Mouse (Mus musculus): ENCODE measurements at regions not wholly inside any gene's neighbourhood (a gene's known extent, or its start where the extent isn't known, plus 50 kb on each side); places are given as distances from the start of the nearest gene placed in this dataset.

GRCm38 (mm10) chr3:52685434-52686181 lies 331.4 kb downstream of the Cog6 start:
- DNase-seq, result no peak

DNA sequence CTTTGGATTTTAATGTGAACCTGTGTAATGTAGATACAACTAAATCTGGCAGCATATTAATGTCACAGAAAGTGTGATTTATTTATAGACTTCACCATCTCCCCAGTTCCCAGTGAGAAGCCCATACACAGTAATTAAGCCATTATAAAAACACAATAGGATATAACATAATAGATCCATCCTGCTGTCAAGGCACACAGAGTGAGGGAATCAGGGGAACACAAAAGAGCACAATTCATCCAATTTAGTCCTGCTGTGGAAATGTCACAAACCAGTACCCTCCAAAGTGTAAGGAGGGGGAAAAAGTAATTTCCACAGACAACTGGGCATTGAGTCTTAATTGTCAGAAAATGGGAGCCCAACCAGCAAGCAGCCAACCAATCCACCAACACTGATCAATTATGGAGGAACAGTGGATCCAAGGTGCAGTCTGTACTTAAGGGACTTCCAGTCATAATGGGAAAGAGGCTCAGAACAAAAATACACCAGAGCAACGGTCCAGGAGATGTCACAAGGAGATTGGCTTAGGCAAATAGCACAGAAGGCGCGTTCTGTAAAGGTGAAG lies 336.1 kb downstream of the Cog6 start:
- no peak for DNase-seq

DNA sequence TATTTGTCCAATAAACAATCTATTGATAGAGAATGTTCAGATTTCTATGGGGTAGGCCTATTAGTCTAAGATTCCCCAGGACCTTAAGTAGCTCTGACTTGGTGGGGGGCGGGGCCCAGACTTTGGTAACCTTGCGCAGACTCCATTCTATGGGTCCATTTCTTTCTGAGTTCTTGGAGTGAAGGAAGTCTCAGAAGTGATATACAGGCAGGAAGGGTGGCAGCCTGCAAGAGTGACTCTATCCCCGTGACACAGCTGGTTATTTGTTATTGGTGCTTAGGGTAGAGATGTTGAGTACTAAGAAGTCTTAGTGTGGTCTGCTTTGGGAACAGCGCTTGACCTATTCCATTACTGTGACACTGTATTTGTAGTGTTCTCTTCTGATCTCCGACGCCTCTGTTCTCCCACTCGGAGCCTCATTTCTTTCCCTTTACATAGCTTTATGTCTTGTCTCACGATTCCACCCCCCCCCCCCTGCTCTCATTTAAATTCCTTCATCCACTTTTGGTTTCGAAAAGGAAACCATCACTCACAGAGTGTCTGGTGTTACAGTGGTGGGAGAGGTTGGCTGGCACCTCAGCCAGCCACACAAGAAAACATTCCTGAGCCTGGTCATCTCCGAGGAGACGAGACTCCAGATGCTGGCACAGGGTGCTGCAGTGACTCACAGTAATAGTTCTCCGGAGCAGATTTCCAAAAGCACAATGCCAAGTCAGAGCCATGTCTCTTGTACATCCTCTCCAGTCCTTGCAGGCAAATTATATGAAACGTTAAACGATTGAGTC lies 340.0 kb downstream of the Cog6 start:
- DNase-seq, result no peak

- DNase-seq, result no peak
These were observed 346.4 kb downstream of the Cog6 start for GRCm38 (mm10) chr3:52670628-52671028.

GRCm38 (mm10) chr3:52663161-52663602 lies 353.9 kb downstream of the Cog6 start:
- DNase-seq, result no peak

- DNase-seq, result no peak
These were observed 354.7 kb downstream of the Cog6 start for GRCm38 (mm10) chr3:52662164-52662908.

- DNase-seq, result no peak
These were observed 364.0 kb downstream of the Cog6 start for GRCm38 (mm10) chr3:52653006-52653405.

DNA sequence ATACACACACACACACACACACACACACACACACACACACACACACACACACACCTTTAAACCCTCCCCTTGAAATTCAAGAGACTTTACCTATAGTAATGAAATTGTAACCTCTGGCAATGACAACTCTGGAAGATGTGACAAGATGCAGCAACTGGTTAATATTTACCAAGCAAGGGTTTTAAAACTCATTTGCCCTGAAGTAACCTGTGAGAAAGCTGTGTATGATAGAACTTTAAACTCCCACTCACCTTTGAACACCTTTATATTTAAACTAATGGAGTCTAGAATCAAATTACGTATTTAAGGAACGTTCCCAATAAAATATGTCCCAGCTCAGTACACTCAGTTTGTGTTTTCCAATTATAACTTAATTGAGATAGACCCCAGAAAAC lies 364.6 kb downstream of the Cog6 start:
- DNase-seq, result no peak

- DNase-seq, result no peak
These were observed 365.1 kb downstream of the Cog6 start for GRCm38 (mm10) chr3:52651862-52652475.

- no peak for DNase-seq
These were observed 367.0 kb downstream of the Cog6 start for GRCm38 (mm10) chr3:52650071-52650470.

- DNase-seq, result peak; percentile 25
These were observed 368.1 kb downstream of the Cog6 start for GRCm38 (mm10) chr3:52648836-52649500.

GRCm38 (mm10) chr3:52647900-52648299 lies 369.1 kb downstream of the Cog6 start:
- DNase-seq, result peak; percentile 60

DNA sequence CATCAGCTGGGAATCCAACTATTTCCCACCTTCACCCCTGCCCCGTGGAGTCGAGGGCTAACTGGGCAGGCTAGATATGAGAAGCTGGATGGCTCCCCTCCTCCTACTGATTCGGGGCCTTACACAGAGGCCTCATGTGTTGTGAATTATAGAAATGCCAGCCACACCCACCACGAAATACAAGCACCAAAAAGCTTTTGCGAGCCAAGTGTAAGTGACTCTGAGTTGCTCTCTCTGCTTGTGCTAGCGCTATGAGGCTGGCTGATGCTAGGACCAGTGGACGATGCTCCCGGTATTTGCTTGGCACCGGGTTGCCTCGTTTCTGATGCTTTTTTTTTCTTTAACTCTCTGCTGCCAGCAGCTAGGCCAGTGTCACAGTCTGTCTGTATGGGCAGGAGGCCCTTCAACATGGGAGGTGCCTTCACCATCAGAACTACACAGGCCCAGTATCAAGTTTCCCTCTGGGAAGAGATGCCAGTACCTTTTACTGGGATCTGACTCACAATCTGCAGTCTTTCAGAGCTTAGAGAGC lies 369.8 kb downstream of the Cog6 start:
- DNase-seq, result peak; percentile 46

GRCm38 (mm10) chr3:52645156-52645555 lies 371.9 kb downstream of the Cog6 start:
- no peak for DNase-seq

DNA sequence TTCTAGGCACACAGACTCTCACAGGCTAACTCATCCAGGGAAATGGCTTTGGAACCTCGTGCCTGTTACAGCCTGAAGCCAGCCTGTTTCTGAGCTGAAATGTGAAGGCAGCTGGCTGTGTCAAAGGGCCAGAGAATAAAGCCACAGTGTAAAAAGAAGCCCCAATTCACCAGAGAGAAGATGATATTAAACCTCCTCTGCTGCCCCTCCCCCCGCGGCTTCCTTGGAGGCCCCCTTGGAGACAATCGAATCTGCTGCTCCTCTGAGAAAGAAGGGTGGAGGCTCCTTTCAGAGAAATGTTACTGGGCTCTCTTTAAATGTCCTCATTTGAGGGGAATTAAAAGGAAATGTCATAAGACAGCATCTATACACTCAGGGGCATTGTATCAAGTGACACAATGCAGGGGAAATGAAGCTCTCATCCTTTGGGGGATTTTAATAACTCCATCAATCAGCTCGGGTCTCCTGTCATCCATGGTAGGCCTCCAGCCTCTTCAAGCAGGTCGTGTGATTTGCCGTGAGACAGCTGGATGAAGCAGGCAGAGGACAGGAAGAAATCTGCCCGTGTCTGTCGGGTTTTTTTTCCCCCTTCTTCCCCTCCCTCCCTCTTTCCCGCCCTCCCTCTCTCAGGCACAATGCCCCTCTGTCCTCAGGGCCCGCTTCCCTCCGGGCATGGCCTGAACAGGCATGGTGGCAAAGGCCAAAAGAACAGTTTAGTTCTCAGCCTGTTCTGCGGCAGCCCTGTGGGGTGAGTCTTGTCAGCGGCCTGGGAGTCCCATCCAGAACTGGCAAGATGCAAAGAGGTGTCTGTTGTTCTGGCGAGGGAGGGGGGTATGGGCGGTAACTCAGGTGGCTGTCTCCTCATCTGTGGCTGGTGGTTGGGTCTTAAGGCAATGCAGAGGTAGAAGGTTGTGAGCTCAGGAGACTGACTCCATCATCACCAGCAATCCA lies 372.6 kb downstream of the Cog6 start:
- DNase-seq, result peak; percentile 65

GRCm38 (mm10) chr3:52643796-52644177 lies 373.2 kb downstream of the Cog6 start:
- peak; percentile 48 for DNase-seq

- no peak for DNase-seq
These were observed 373.9 kb downstream of the Cog6 start for GRCm38 (mm10) chr3:52643100-52643551.

- DNase-seq, result no peak
These were observed 373.4 kb downstream of the Foxo1 start for GRCm38 (mm10) chr3:52641226-52642181.

Data from thymus, postnatal 4 days (tissue).